Mouse (Mus musculus): ENCODE results near the gene Ebpl.

DNA sequence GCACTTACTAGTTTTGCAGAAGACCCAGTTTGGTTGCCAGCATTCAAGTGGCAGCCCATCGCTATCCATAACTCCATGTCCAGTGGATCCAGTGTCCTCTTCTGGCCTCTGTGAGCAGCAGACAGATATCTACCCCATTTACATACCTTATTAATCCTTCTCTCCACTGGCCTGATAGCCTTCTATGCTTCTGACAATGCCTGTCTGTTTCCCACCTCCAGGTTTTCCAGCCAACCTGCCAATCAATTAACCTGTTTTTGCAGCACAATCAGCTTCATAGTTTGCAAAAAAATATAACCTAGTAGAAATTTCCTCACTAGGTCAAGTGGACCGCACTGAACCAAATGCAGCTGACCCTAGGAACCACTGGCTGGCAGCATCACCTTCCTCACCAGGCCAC lies 2.0 kb upstream of the Ebpl start:
- no peak for TF ChIP-seq GABPA (IDR thresholded peaks at IDR 0.05; ENCODE audit: insufficient replicate concordance, low read depth, low read length)
- TF ChIP-seq MAFK (IDR thresholded peaks at IDR 0.05; ENCODE audit: insufficient replicate concordance, low read length) = no peak
- no peak for TF ChIP-seq EP300 (IDR thresholded peaks at IDR 0.05; ENCODE audit: low read length)

All from CH12.LX (cell line).